Mouse (Mus musculus): Measurements from ENCODE around the gene Pmpcb.

Pmpcb gene

GRCm38 (mm10) chr5:21718546-21718945, 18.4 kb upstream of the Pmpcb start:
- POLR2A ChIA-PET: interaction anchor here in 3 of 4 experiments (0.8 to 5.0 kb wide), 9 partner anchors 14 to 108 kb away, joined by 3 to 35 read pairs (median 5); partner anchors contain the start of genes Napepld (in 3 of the 3) and Pmpcb (in 1 of the 3)
- CTCF ChIA-PET: interaction anchor here in 1 of 4 experiments (1.4 kb wide), 1 partner anchor 16 kb away, joined by 3 read pairs; no protein-coding TSS in a partner anchor

GRCm38 (mm10) chr5:21719209-21719608, 17.7 kb upstream of the Pmpcb start:
- POLR2A ChIA-PET: interaction anchor here in 3 of 4 experiments (2.2 to 5.0 kb wide), 4 partner anchors 17 to 18 kb away, joined by 8 to 35 read pairs (median 24); partner anchors contain the start of genes Napepld (in 3 of the 3) and Pmpcb (in 1 of the 3)
- CTCF ChIA-PET: no interaction called here

GRCm38 (mm10) chr5:21724427-21724826, 12.5 kb upstream of the Pmpcb start:
- CTCF ChIA-PET: interaction anchor here in 1 of 4 experiments (1.0 kb wide), 1 partner anchor 15 kb away, joined by 3 read pairs; no protein-coding TSS in a partner anchor
- POLR2A ChIA-PET: interaction anchor here in 2 of 4 experiments (0.6 to 2.3 kb wide), 3 partner anchors 23 to 74 kb away, joined by 3 to 9 read pairs (median 3); partner anchors contain the start of gene Napepld (in 1 of the 2)

GRCm38 (mm10) chr5:21724872-21725271, 12.1 kb upstream of the Pmpcb start:
- CTCF ChIA-PET: no interaction called here

GRCm38 (mm10) chr5:21729107-21729506, 7.8 kb upstream of the Pmpcb start:
- POLR2A ChIA-PET: interaction anchor here in 2 of 4 experiments (1.3 to 1.6 kb wide), 2 partner anchors 27 to 28 kb away, joined by 3 read pairs; partner anchors contain the start of gene Napepld (in 1 of the 2)
- CTCF ChIA-PET: no interaction called here

More at GRCm38 (mm10) chr5:21724872-21725271, 12.1 kb upstream of the Pmpcb start:
- POLR2A ChIA-PET: interaction anchor here in 1 of 4 experiments (0.6 to 2.3 kb wide), 3 partner anchors 23 to 137 kb away, joined by 3 to 9 read pairs (median 3); partner anchors contain the start of gene Napepld

GRCm38 (mm10) chr5:21732177-21732911, 4.6 kb upstream of the Pmpcb start:
- POLR2A ChIA-PET: interaction anchor here in 3 of 4 experiments (0.7 to 2.0 kb wide), 13 partner anchors 10 to 817 kb away, joined by 3 to 18 read pairs (median 4); partner anchors contain the start of genes Napepld (in 2 of the 3), Armc10 (in 1 of the 3) and Fbxl13 (in 1 of the 3)
- CTCF ChIA-PET: interaction anchor here in 3 of 4 experiments (0.6 to 1.7 kb wide), 3 partner anchors 31 to 379 kb away, joined by 3 read pairs; partner anchors contain the start of gene Napepld (in 1 of the 3)

- ChIA-PET POLR2A (interaction anchor here in 3 of 4 experiments (0.7 to 2.0 kb wide), 10 partner anchors 15 to 817 kb away, joined by 3 to 18 read pairs (median 4); partner anchors contain the start of genes Napepld (in 2 of the 3), Armc10 (in 1 of the 3) and Fbxl13 (in 1 of the 3)), CTCF (interaction anchor here in 1 of 4 experiments (1.7 kb wide), 1 partner anchor 57 kb away, joined by 3 read pairs; no protein-coding TSS in a partner anchor)
These were observed 4.0 kb upstream of the Pmpcb start for GRCm38 (mm10) chr5:21732930-21733329.

GRCm38 (mm10) chr5:21735100-21735499, 1.8 kb upstream of the Pmpcb start:
- CTCF ChIA-PET: interaction anchor here in 3 of 4 experiments (0.6 to 2.1 kb wide), 15 partner anchors 17 to 299 kb away, joined by 3 to 9 read pairs (median 3); partner anchors contain the start of genes Armc10 (in 2 of the 3), Napepld (in 2 of the 3) and Fbxl13 (in 1 of the 3)

GRCm38 (mm10) chr5:21735584-21735983, 1.4 kb upstream of the Pmpcb start:
- POLR2A ChIA-PET: interaction anchor here in 3 of 4 experiments (0.6 to 3.2 kb wide), 27 partner anchors 9 to 282 kb away, joined by 3 to 26 read pairs (median 6); partner anchors contain the start of genes Napepld (in 3 of the 3), Dnajc2 (in 2 of the 3), Psmc2 (in 2 of the 3) and Armc10 (in 1 of the 3)
- CTCF ChIA-PET: interaction anchor here in 3 of 4 experiments (0.6 to 2.1 kb wide), 14 partner anchors 17 to 299 kb away, joined by 3 to 9 read pairs (median 4); partner anchors contain the start of genes Armc10 (in 2 of the 3), Napepld (in 2 of the 3) and Fbxl13 (in 1 of the 3)

More at GRCm38 (mm10) chr5:21735100-21735499, 1.8 kb upstream of the Pmpcb start:
- POLR2A ChIA-PET: interaction anchor here in 3 of 4 experiments (0.6 to 3.2 kb wide), 29 partner anchors 9 to 281 kb away, joined by 3 to 26 read pairs (median 6); partner anchors contain the start of genes Napepld (in 3 of the 3), Armc10 (in 1 of the 3), Dnajc2 (in 1 of the 3) and Fbxl13 (in 1 of the 3)

- CTCF ChIA-PET: interaction anchor here in 3 of 4 experiments (0.6 to 2.1 kb wide), 12 partner anchors 34 to 90 kb away, joined by 3 to 9 read pairs (median 4); partner anchors contain the start of genes Armc10 (in 2 of the 3), Napepld (in 2 of the 3) and Fbxl13 (in 1 of the 3)
- POLR2A ChIA-PET: interaction anchor here in 3 of 4 experiments (0.6 to 3.2 kb wide), 23 partner anchors 9 to 736 kb away, joined by 3 to 26 read pairs (median 6); partner anchors contain the start of genes Dnajc2 (in 2 of the 3), Napepld (in 2 of the 3), Psmc2 (in 2 of the 3) and Armc10 (in 1 of the 3)
These were observed 895 bp upstream of the Pmpcb start for GRCm38 (mm10) chr5:21736046-21736445.

- ChIA-PET POLR2A (interaction anchor here in 2 of 4 experiments (1.2 to 1.5 kb wide), 4 partner anchors 13 to 62 kb away, joined by 3 to 4 read pairs (median 3); partner anchors contain the start of genes Dnajc2 (in 1 of the 2) and Psmc2 (in 1 of the 2)), CTCF (no interaction called here)
These were observed 679 bp downstream of the Pmpcb start for GRCm38 (mm10) chr5:21737620-21738019.

GRCm38 (mm10) chr5:21739120-21739519, 2.2 kb downstream of the Pmpcb start:
- ChIA-PET CTCF (interaction anchor here in 2 of 4 experiments (0.7 to 0.8 kb wide), 2 partner anchors 44 to 93 kb away, joined by 3 to 5 read pairs; partner anchors contain the start of genes Armc10 (in 1 of the 2) and Fbxl13 (in 1 of the 2)), POLR2A (interaction anchor here in 3 of 4 experiments (0.5 to 1.7 kb wide), 16 partner anchors 9 to 1842 kb away, joined by 3 to 9 read pairs (median 4); partner anchors contain the start of genes Napepld (in 3 of the 3), Dnajc2 (in 1 of the 3) and Psmc2 (in 1 of the 3))

- ChIA-PET CTCF (no interaction called here), POLR2A (interaction anchor here in 3 of 4 experiments (0.6 to 1.7 kb wide), 10 partner anchors 8 to 62 kb away, joined by 3 to 9 read pairs (median 5); partner anchors contain the start of genes Napepld (in 3 of the 3), Dnajc2 (in 1 of the 3) and Psmc2 (in 1 of the 3))
These were observed 2.9 kb downstream of the Pmpcb start for GRCm38 (mm10) chr5:21739881-21740280.

GRCm38 (mm10) chr5:21743606-21744005, 6.7 kb downstream of the Pmpcb start:
- CTCF ChIA-PET: no interaction called here
- POLR2A ChIA-PET: interaction anchor here in 1 of 4 experiments (2.2 kb wide), 1 partner anchor 15 kb away, joined by 8 read pairs; no protein-coding TSS in a partner anchor

GRCm38 (mm10) chr5:21744651-21745050, 7.7 kb downstream of the Pmpcb start:
- POLR2A ChIA-PET: interaction anchor here in 1 of 4 experiments (0.7 to 2.8 kb wide), 5 partner anchors 9 to 73 kb away, joined by 3 to 9 read pairs (median 7); partner anchors contain the start of genes Dnajc2 and Psmc2
- CTCF ChIA-PET: no interaction called here

- ChIA-PET POLR2A (interaction anchor here (0.7 to 2.8 kb wide), 9 partner anchors 10 to 1916 kb away, joined by 3 to 9 read pairs (median 4); partner anchors contain the start of genes Dnajc2 (in 1 of the 4), Napepld (in 1 of the 4) and Psmc2 (in 1 of the 4)), CTCF (interaction anchor here in 1 of 4 experiments (0.6 kb wide), 1 partner anchor 1398 kb away, joined by 3 read pairs; no protein-coding TSS in a partner anchor)
These were observed 9.0 kb downstream of the Pmpcb start for GRCm38 (mm10) chr5:21745966-21746365.

- ChIA-PET CTCF (no interaction called here), POLR2A (interaction anchor here in 1 of 4 experiments (1.1 kb wide), 1 partner anchor 14 kb away, joined by 3 read pairs; no protein-coding TSS in a partner anchor)
These were observed 31.6 kb downstream of the Pmpcb start for GRCm38 (mm10) chr5:21768506-21768905.
